Mouse (Mus musculus) neural tube, embryonic 11.5 days (tissue): Measurements from ENCODE around the gene Map3k6. TPM values are rescaled to one million over a fixed set of nuclear protein-coding genes. Genes with fewer than 3 reads are reported as not detected.
A peak's percentile ranks its signal among the peaks of the same experiment; 100 is the strongest.

ENCODE experiments used
- ATAC-seq: fragments of 200-750 bp; cut with Nextera tagmentation; 2 replicates; pipeline ENCODE4 v1.8.0; 2017; ENCODE audit warnings: moderate number of reproducible peaks, mild to moderate bottlenecking, moderate TSS enrichment, moderate library complexity; ENCODE audit not compliant: insufficient read depth, low FRiP score, low TSS enrichment
- DNase-seq: peaks from one replicate; pipeline ENCODE4 v3.0.0-alpha.2; 2015; ENCODE audit warnings: low spot score
- H3K27ac ChIP-seq: fragments of 300-500 bp; sonication (generic); 2 replicates; pipeline ENCODE4 v1.5.1; 2014; ENCODE audit warnings: low read depth, mild to moderate bottlenecking, low read length
- H3K27me3 ChIP-seq: fragments of 300-500 bp; sonication (generic); 2 replicates; pipeline ENCODE4 v1.6.1; 2014; ENCODE audit warnings: mild to moderate bottlenecking, low read length, mixed read lengths; ENCODE audit not compliant: control insufficient read depth, insufficient read depth
- H3K36me3 ChIP-seq: fragments of 300-500 bp; sonication (generic); 2 replicates; pipeline ENCODE4 v1.6.1; 2014; ENCODE audit warnings: mild to moderate bottlenecking, low read length, moderate library complexity, mixed read lengths; ENCODE audit not compliant: control insufficient read depth, insufficient read depth
- H3K4me1 ChIP-seq: fragments of 300-500 bp; sonication (generic); 2 replicates; pipeline ENCODE4 v1.6.1; 2014; ENCODE audit warnings: low read length, mixed read lengths; ENCODE audit not compliant: control insufficient read depth, insufficient read depth
- H3K4me2 ChIP-seq: fragments of 300-500 bp; sonication (generic); 2 replicates; pipeline ENCODE4 v1.6.1; 2014; ENCODE audit warnings: low read depth, mild to moderate bottlenecking, moderate library complexity
- H3K4me3 ChIP-seq: fragments of 300-500 bp; sonication (generic); 2 replicates; pipeline ENCODE4 v1.5.1; 2014; ENCODE audit warnings: low read depth, low read length
- H3K9ac ChIP-seq: fragments of 300-500 bp; sonication (generic); 2 replicates; pipeline ENCODE4 v1.6.1; 2014; ENCODE audit warnings: mild to moderate bottlenecking, low read length
- H3K9me3 ChIP-seq: fragments of 300-500 bp; sonication (generic); 2 replicates; pipeline ENCODE4 v1.6.1; 2016; ENCODE audit warnings: low read length; ENCODE audit not compliant: control insufficient read depth
- WGBS: fragments of 180-500 bp; shearing (Covaris S2); extraction: QIAGEN DNeasy Blood & Tissue Kit; methylation state at CpG from one replicate; pipeline ENCODE4 v1.1.7; 2014; 5-methylcytosine and 5-hydroxymethylcytosine counted together
- polyA plus RNA-seq: library from polyadenylated mRNA; unstranded; fragments of >200 nt; fragmentation: Nextera tagmentation; extraction: Ambion mirVana; gene quantifications from 2 replicates; pipeline ENCODE4 v1.2.1, GENCODE M21; 2014

Map3k6 gene
- polyA plus RNA-seq, 1 experiment from 2014 or later, result 2.7 TPM

DNA sequence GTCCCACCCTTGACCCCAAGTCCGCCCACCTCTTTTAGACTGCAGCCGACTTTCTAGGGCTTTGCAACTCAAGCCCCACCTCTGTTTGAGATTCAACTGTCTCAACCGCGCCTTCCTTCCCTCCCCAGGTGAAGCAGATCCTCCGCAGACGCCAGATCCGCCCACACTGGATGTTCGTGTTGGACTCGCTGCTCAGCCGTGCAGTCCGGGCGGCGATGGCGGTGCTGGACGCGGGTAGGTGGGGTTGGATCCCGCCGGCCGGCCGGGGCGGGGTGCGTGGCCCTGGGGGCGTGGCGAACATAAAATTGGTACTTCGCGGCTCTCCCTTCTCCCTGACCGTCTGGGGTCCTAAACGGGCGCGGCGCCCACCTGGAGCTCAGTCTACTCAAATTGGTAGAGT lies 10.6 kb downstream of the Map3k6 start:
- Histone ChIP-seq H3K27me3 (peaks cover 33% of the 10 kb centered on the region), H3K4me2 (peak overlapping the region; percentile 44), H3K27ac (no peak overlapping the region), H3K9ac (no peak overlapping the region; the same call in 1 of the 2 replicates), H3K36me3 (no peaks in the 10 kb centered on the region), H3K9me3 (no peaks in the 10 kb centered on the region), H3K4me3 (peak overlapping the region; percentile 12), H3K4me1 (no peaks in the 10 kb centered on the region)
- WGBS, result under 1% methylated on average over 31 of the region's 31 CpGs
- no peak for ATAC-seq
- DNase-seq, result peak; percentile 44

GRCm38 (mm10) chr4:133252089-133252488 lies 11.5 kb downstream of the Map3k6 start:
- Histone ChIP-seq H3K4me2 (no peak overlapping the region), H3K9me3 (no peaks in the 10 kb centered on the region), H3K4me3 (no peak overlapping the region), H3K36me3 (no peaks in the 10 kb centered on the region), H3K27ac (no peak overlapping the region), H3K4me1 (no peaks in the 10 kb centered on the region), H3K27me3 (peaks cover 32% of the 10 kb centered on the region), H3K9ac (no peak overlapping the region)
- DNase-seq (no peak), ATAC-seq (no peak)
- 47% methylated on average over 4 of the region's 4 CpGs for WGBS

GRCm38 (mm10) chr4:133253412-133253811 lies 12.8 kb downstream of the Map3k6 start:
- DNase-seq (no peak), ATAC-seq (no peak)
- Histone ChIP-seq H3K36me3 (no peaks in the 10 kb centered on the region), H3K4me2 (no peak overlapping the region), H3K4me1 (no peaks in the 10 kb centered on the region), H3K4me3 (no peak overlapping the region), H3K27me3 (peaks cover 30% of the 10 kb centered on the region), H3K27ac (no peak overlapping the region), H3K9ac (no peak overlapping the region), H3K9me3 (no peaks in the 10 kb centered on the region)
- WGBS, result 43% methylated on average over 12 of the region's 12 CpGs

GRCm38 (mm10) chr4:133255392-133255791 lies 14.8 kb downstream of the Map3k6 start:
- Histone ChIP-seq H3K9me3 (no peaks in the 10 kb centered on the region), H3K27ac (no peak overlapping the region), H3K4me1 (no peaks in the 10 kb centered on the region), H3K4me3 (no peak overlapping the region), H3K9ac (no peak overlapping the region), H3K36me3 (no peaks in the 10 kb centered on the region), H3K27me3 (peaks cover 27% of the 10 kb centered on the region), H3K4me2 (no peak overlapping the region)
- WGBS, result 63% methylated on average over 6 of the region's 6 CpGs
- ATAC-seq, result no peak
- no peak for DNase-seq

GRCm38 (mm10) chr4:133256820-133257219 lies 16.2 kb downstream of the Map3k6 start:
- H3K9ac ChIP-seq, result no peak overlapping the region
- peaks cover 19% of the 10 kb centered on the region for H3K27me3 ChIP-seq
- ATAC-seq, result no peak
- no peak overlapping the region for H3K4me3 ChIP-seq
- H3K36me3 ChIP-seq, result no peaks in the 10 kb centered on the region
- no peak for DNase-seq
- no peaks in the 10 kb centered on the region for H3K4me1 ChIP-seq
- no peak overlapping the region for H3K4me2 ChIP-seq
- whole genome bisulfite sequencing, result 19% methylated on average over 24 of the region's 24 CpGs
- no peaks in the 10 kb centered on the region for H3K9me3 ChIP-seq
- H3K27ac ChIP-seq, result no peak overlapping the region

- Histone ChIP-seq H3K27me3 (peaks cover 16% of the 10 kb centered on the region; the same call in 1 of the 2 replicates), H3K4me2 (no peak overlapping the region), H3K9me3 (no peaks in the 10 kb centered on the region), H3K4me1 (no peaks in the 10 kb centered on the region), H3K36me3 (no peaks in the 10 kb centered on the region), H3K9ac (no peak overlapping the region), H3K27ac (no peak overlapping the region), H3K4me3 (no peak overlapping the region)
- ATAC-seq (no peak), DNase-seq (no peak)
- WGBS, result 45% methylated on average over 11 of the region's 12 CpGs
Observed at GRCm38 (mm10) chr4:133257230-133257629, 16.6 kb downstream of the Map3k6 start.

- ATAC-seq (no peak), DNase-seq (no peak)
Observed at GRCm38 (mm10) chr4:133257798-133258408, 17.3 kb downstream of the Map3k6 start.

GRCm38 (mm10) chr4:133261641-133262374 lies 21.2 kb downstream of the Map3k6 start:
- no peak for ATAC-seq
- Histone ChIP-seq H3K4me1 (no peaks in the 10 kb centered on the region), H3K27me3 (0 out of 2 replicates have a peak, but pooled peaks cover 5% of the 10 kb centered on the region), H3K36me3 (peaks cover 23% of the 10 kb centered on the region), H3K4me2 (no peak overlapping the region), H3K27ac (no peak overlapping the region), H3K4me3 (no peak overlapping the region), H3K9me3 (no peaks in the 10 kb centered on the region), H3K9ac (no peak overlapping the region)
- DNase-seq, result no peak
- WGBS, result 46% methylated on average over 10 of the region's 10 CpGs

More at GRCm38 (mm10) chr4:133257798-133258408, 17.3 kb downstream of the Map3k6 start:
- Histone ChIP-seq H3K4me2 (no peak overlapping the region), H3K9ac (no peak overlapping the region), H3K27me3 (peaks cover 16% of the 10 kb centered on the region; the same call in 1 of the 2 replicates), H3K4me3 (no peak overlapping the region), H3K9me3 (no peaks in the 10 kb centered on the region), H3K27ac (no peak overlapping the region), H3K4me1 (no peaks in the 10 kb centered on the region), H3K36me3 (no peaks in the 10 kb centered on the region)
- WGBS, result 80% methylated on average over 12 of the region's 12 CpGs

DNA sequence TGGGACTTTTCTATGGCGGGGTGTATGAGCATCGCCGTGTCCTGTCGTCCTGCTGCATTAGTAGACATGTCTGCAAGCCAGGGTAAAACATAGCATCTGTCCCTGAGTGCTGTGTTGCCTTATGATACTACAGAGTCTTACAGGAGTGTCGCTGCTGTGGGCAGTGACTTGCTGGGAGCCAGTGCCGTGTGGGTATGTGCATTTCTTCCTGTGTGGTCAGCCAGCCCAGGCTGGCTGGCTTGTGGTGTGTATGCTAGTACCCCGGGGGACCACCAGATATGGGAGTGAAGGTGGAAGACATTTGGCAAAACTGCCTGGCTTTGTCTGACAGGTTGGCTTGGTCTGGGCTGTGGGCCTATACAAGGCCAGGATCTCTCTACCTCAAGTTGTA lies 21.8 kb downstream of the Map3k6 start:
- H3K36me3 ChIP-seq, result peaks cover 23% of the 10 kb centered on the region
- H3K27ac ChIP-seq, result no peak overlapping the region
- no peak for ATAC-seq
- no peaks in the 10 kb centered on the region for H3K9me3 ChIP-seq
- H3K4me2 ChIP-seq, result no peak overlapping the region
- DNase-seq, result no peak
- WGBS, result 62% methylated on average over 7 of the region's 7 CpGs
- H3K4me1 ChIP-seq, result no peaks in the 10 kb centered on the region
- no peak overlapping the region for H3K9ac ChIP-seq
- H3K4me3 ChIP-seq, result no peak overlapping the region
- H3K27me3 ChIP-seq, result no peaks in the 10 kb centered on the region
